Mouse (Mus musculus) kidney, adult 2 months (tissue): ENCODE results near the gene Il34.

Source experiments
- CTCF ChIP-seq: fragments of 200-500 bp; conservative IDR thresholded peaks from 2 replicates; pipeline ENCODE4 v1.5.1; 2011; ENCODE audit warnings: low read depth, mild to moderate bottlenecking, control low read depth, low read length, moderate library complexity, mixed read lengths; ENCODE audit not compliant: insufficient read depth, insufficient read length
- POLR2A ChIP-seq: fragments of 200-500 bp; IDR thresholded peaks from one replicate; pipeline ENCODE4 v1.6.1; 2011; ENCODE audit warnings: low read depth, low read length, control low read depth

DNA sequence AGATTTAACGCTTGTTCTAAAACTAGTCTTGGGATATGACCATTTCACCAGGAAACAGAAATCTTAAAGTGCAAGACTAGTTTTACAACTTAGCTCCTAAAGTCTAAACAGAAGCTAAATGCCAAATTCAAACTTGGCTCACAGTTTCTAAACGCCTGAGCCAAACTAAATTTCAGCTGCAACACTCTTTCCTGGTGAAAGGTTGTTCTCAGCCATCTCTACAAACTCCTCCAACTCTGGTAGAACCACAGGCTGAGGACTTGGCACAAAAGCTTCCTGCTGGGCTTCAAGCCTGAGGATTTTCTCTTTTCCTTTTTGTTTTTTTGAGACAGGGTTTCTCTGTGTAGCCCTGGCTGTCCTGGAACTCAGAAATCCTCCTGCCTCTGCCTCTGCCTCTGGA lies 14.5 kb upstream of the Il34 start:
- TF ChIP-seq CTCF (no peak), POLR2A (no peak)
